Mouse (Mus musculus) NIH3T3 (cell line): ENCODE data around the gene Kif18b.

Experiments
- DNase-seq: peaks from one replicate; pipeline ENCODE4 v3.0.0-alpha.2; 2012; ENCODE audit warnings: low read depth

Kif18b gene

GRCm38 (mm10) chr11:102937529-102938182 is 12.7 kb upstream of the Kif18b start:
- DNase-seq = no peak

DNA sequence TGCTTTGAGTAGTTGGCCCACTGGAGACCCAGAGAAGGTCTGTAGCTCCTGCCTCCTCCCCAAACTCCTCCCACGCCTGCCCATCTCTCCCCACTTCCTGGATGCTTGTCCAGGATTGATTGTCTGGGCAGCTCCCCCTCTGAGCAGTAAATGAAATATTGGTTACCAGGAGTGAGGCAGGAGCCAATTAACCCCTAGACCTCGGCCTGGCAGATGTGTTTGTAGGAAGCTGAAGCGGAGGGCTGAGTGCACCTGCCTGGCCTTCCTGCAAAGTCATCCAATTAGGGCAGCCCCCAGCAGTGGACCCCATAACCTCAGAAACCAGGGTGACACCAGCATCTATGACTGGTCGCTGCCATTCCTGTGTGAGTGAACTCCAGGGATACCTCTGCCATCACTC is 11.3 kb upstream of the Kif18b start:
- DNase-seq = no peak

- DNase-seq = no peak
Measured at GRCm38 (mm10) chr11:102930672-102931071, 5.7 kb upstream of the Kif18b start.

GRCm38 (mm10) chr11:102925351-102925717 is 410 bp upstream of the Kif18b start:
- DNase-seq = peak; percentile 80

GRCm38 (mm10) chr11:102921491-102921890 is 3.4 kb downstream of the Kif18b start:
- no peak for DNase-seq

GRCm38 (mm10) chr11:102918077-102918476 is 6.8 kb downstream of the Kif18b start:
- peak; percentile 57 for DNase-seq

GRCm38 (mm10) chr11:102915380-102915779 is 9.5 kb downstream of the Kif18b start:
- no peak for DNase-seq

DNA sequence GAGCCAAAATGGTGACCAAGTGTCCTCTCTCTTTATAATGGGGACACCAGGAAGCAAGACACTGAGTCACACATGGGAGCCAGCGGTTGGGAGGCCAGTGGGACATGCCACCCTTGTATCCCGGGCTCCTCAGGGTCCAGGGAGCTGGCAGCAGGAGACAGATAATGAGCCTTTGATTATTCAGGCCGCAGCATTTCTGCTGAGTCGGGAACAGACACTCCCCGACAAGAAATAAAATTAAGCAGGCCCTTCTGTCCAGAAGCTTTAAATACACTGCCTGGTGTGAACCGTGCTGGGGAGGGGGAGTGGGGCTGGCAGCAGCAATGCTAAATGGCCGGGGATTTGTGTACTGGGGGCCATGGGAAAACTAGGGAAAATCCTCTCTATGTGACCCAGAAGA is 13.5 kb downstream of the Kif18b start:
- no peak for DNase-seq

- DNase-seq = no peak
Measured at GRCm38 (mm10) chr11:102903654-102904053, 21.3 kb downstream of the Kif18b start.

- DNase-seq = no peak
Measured at GRCm38 (mm10) chr11:102902107-102902506, 22.8 kb downstream of the Kif18b start.

DNA sequence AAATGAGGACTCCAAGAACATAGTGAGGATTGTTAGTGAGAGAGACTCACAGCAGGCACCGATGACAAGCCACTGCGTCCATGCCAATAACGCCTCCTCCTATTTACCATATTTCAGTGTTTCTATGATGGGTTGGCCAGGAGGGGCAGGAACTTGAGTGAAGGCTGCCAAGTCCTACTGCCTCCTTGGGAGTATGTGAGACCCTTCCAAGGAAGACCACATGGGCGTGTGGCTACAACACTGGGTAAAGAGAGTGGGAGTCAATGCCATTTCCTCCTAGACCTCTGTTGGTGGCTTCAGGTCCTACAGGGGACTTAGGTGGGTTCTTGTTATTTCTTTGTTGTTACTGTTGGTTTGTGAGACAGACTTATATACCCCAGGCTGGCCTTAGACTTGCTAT is 23.7 kb downstream of the Kif18b start:
- no peak for DNase-seq

GRCm38 (mm10) chr11:102900763-102901162 is 24.2 kb downstream of the Kif18b start, which contains the start of gene Gfap:
Gfap (minus strand) TSS chr11:102900912.
- peak; percentile 95 for DNase-seq

DNA sequence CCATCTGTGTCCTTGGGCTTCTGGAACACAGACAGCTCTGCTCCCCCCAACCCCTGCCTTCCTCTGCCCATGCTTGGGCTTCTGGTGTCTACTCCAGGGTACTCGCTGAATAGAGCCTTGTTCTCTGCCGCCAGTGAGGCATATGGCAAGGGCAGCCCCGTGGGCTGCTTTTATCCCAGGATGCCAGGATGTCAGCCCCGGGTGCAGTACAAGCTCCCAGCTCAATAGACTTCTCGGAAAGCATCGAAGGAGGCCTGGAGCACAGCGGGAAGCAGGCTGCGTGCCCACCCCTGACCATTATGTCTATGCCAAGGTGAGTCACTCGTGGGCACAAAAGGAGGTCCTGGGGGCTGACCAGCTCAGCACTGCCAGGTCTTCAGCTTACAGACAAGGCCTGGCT is 26.5 kb downstream of the Kif18b start:
- no peak for DNase-seq

DNA sequence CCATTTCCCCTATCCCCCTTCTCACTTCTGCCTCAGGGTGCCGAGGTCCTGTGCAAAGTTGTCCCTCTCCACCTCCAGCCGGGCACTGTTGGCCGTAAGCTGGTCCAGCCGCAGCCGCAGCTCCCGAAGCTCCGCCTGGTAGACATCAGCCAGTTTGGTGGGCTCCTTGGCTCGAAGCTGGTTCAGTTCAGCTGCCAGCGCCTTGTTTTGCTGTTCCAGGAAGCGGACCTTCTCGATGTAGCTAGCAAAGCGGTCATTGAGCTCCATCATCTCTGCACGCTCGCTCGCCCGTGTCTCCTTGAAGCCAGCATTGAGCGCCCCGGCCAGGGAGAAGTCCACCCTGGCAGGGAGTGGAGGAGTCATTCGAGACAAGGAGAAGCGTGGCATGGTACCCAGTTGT is 28.3 kb downstream of the Kif18b start:
- DNase-seq = no peak

DNA sequence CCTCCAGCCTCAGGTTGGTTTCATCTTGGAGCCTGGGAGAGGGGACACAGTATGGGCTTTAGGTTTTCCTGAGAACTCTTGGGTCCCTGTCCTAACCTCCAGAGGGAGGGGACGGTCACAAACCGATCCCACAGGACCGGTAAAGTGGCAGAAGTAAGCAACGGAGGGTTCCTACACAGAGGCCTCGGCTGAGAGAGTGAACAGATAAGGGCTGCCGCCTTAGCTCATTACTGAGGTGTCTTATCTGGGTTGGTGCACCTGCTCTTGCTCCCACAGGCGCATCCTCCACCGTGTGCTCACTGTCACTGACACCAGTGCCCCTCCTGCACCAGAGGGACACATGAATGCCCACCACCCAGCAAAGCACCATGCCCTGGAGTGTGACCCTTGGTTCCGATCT is 29.1 kb downstream of the Kif18b start:
- DNase-seq = no peak

DNA sequence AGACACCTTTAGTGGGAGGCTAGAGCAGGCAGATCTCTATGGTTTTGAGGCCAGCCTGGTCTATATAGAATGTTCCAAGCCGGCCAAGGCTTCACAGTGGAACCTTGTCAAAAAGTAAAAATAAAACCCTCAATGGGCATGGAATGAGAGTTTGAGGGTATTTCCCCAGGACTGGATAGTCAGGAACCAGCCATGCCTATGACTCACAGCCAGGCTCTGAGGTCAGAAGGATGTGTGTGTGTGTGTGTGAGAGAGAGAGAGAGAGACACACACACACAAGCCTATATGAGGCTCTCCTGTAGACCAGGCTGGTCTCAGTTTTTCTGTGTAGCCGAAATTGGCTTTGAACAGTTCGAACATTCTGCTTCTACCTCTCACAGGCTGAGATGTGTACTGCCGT is 30.2 kb downstream of the Kif18b start:
- peak; percentile 79 for DNase-seq

- DNase-seq = peak; percentile 31
Measured at GRCm38 (mm10) chr11:102893015-102893651, 31.8 kb downstream of the Kif18b start.

- peak; percentile 93 for DNase-seq
Measured at GRCm38 (mm10) chr11:102890096-102890495, 34.8 kb downstream of the Kif18b start.

- DNase-seq = peak; percentile 55
Measured at GRCm38 (mm10) chr11:102888135-102888534, 36.8 kb downstream of the Kif18b start.

GRCm38 (mm10) chr11:102887433-102887832 is 37.5 kb downstream of the Kif18b start:
- DNase-seq = no peak

DNA sequence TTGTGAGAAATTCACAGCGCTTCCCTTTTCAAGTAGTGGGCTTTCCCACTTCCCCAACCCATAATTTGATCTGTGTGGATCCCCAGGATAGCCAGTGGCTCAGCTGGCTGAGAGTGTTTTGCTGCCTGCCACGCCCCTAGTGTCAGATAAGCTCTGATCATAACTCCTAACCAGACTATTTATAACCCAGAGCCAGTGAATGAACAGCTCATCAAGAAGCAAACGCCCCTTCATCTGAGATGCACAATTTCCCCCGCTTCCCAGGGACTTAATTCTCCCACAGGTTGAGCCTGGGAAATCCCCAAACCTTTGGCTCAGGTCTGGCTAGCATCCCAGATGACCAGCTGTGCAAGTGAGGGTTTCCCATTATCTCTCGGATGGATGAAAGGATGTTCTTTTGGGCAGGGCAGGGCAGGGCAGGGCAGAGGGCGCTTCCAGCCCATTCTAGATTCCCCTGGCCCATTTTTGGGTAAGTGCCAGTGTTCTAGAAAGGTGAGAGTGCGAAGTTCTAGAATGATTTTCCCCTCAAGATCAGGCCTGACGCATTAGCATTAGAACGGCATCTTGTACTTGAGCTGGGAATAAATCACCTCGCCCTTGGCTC is 40.2 kb downstream of the Kif18b start, which contains the start of gene Fam187a:
TSS of gene Fam187a (plus strand) at position 554 of the 604 bp plus-strand sequence.
- DNase-seq = peak; percentile 41

GRCm38 (mm10) chr11:102881314-102882198 is 43.4 kb downstream of the Kif18b start:
- DNase-seq = no peak
